Mouse (Mus musculus): ENCODE data around the gene Olfr18. TPM values are rescaled to one million over a fixed set of nuclear protein-coding genes. Genes with fewer than 3 reads are reported as not detected.
"Not testable (repeated sequence)": the region's sequence is repeated elsewhere in the genome, so short reads cannot be mapped to it uniquely, and the experiment has no call there.

Olfr18 gene
- 0.10 and 0.25 TPM in 2 replicates for polyA plus RNA-seq (2012; rRNA removed)

DNA sequence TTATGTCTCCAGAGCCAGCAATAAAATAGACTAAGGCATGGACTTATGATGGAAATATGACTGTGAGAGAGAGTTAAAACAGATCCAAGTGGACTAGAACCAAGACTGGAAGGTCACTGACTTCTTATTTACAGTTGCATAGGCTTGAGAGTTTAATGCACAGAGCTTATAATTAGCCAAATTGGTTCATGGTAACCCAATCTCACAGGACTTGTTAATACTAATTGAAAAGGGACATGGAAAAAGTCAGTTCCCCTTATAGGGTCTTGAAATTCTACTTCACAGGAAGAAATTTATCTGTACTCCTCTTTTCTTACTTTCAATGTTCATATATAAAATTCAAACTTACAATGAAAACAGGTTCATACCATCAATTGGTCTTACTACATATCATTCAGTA, at the start of gene Olfr18:
TSS of gene Olfr18 (minus strand) at position 101 of the 400 bp plus-strand sequence.
- TF ChIP-seq POLR2A (IDR thresholded peaks at IDR 0.05; ENCODE audit: borderline replicate concordance, extremely low read depth, insufficient read depth, insufficient read length, poor library complexity, severe bottlenecking) (no peak), CTCF (IDR thresholded peaks at IDR 0.05; ENCODE audit: borderline replicate concordance, extremely low read depth, insufficient read depth, insufficient read length) (no peak)
- no peak for DNase-seq (ENCODE audit: low read depth)

DNA sequence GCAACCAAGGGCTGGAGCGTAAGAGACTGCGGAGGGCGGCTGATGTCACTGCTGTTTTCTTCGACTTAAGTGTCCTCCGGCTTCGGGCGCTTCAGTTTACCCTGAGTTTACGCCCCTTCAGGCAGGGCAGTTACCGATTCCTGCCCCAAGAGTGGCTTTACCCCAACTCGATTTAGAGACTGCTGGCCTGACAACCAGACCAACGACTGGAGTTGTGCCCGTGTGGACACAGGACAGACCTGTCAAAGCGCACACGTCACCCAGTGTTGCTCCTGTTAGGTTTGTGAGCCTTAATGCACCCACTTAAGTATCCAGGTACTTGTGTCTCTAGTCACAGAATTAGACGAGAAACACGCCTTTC, 49.4 kb upstream of the Olfr18 start:
- no peak for TF ChIP-seq CTCF (IDR thresholded peaks at IDR 0.05; ENCODE audit: borderline replicate concordance, extremely low read depth, insufficient read depth, insufficient read length)
- no peak for TF ChIP-seq POLR2A (IDR thresholded peaks at IDR 0.05; ENCODE audit: borderline replicate concordance, extremely low read depth, insufficient read depth, insufficient read length, poor library complexity, severe bottlenecking)
- no peak for DNase-seq (ENCODE audit: low read depth)

DNA sequence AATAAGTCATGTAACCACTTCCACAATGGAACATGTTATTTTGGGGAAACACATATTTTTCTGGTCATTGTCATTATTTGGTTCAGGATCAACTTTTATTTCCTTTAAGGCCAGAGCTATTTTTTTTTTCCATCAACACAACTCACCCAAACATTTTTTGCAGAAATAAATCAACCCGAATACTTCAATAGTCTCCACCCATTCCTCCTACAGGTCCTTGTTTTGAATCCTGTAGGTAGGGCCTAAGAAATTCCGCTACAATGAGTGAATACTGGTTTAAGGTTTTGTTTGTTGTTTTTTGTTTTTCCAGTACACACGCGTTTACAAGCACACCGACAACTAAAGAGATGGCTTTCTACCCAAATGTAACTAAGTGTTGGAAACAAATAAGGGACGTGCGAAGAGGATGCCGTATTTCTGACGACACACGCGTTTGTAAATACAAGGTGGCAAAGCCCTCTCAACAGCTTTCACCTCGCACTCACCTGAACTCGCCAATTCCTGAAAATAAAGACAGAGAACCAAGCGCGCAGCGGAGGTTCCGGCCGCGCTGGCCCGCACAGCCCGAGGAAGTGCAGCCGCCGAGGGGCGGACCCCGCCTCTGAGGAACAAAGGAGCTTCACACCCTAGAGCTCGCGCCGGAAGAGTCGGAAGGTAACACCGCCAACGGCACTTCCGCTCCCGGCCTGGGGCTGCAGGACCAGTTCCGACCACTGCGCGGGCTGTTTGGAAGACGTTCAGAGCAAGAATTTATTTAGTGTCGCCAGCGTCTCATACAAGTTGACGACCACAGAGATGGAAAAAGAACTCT, 48.8 kb upstream of the Olfr18 start, which contains the start of gene Zfp560:
TSS of gene Zfp560 (minus strand) at position 646 of the 811 bp plus-strand sequence.
- peak; percentile 77 for TF ChIP-seq CTCF (IDR thresholded peaks at IDR 0.05; ENCODE audit: borderline replicate concordance, extremely low read depth, insufficient read depth, insufficient read length)
- peak; percentile 92 for TF ChIP-seq POLR2A (IDR thresholded peaks at IDR 0.05; ENCODE audit: borderline replicate concordance, extremely low read depth, insufficient read depth, insufficient read length, poor library complexity, severe bottlenecking)
- DNase-seq (ENCODE audit: low read depth), result peak; percentile 97

DNA sequence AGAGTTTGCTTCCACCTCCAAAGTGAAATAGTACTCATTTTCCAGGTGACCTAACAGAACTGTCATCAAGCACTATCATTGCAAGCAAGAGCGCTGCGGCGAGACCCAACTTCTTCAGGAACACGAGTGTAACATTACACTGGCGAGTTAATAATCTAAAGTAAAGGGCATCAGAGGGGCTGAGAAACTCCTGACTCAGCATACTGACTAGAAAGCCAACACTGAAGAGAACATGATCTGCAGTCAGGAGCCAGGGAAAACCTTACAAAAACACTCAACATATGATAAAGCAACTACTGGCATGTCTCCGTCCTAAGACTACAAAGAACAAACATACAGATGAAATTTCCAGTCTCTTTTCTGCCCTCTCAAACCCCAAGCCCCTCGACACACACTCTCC, 47.8 kb upstream of the Olfr18 start:
- TF ChIP-seq POLR2A (IDR thresholded peaks at IDR 0.05; ENCODE audit: borderline replicate concordance, extremely low read depth, insufficient read depth, insufficient read length, poor library complexity, severe bottlenecking) (no peak), CTCF (IDR thresholded peaks at IDR 0.05; ENCODE audit: borderline replicate concordance, extremely low read depth, insufficient read depth, insufficient read length) (no peak)
- DNase-seq (ENCODE audit: low read depth), result peak; percentile 0

DNA sequence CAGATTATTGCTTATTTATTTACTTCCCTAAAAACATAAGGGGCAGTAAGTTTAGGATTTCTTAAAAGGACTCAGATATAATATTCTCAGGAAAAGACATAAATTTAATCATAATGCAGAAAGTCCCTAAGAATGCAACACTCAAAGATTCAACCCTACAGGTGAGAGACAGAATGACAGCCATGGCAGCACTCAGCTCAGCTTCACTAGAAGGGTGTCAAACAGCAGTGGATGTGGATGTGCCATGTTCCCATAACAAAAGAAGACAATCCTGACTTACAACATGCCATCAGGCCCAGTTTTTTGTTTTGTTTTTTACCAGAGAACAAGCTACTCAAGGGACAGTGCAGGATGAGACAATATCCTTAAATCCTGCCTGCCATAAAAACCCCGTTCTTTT, 38.8 kb upstream of the Olfr18 start:
- no peak for DNase-seq (ENCODE audit: low read depth)
- TF ChIP-seq CTCF (IDR thresholded peaks at IDR 0.05; ENCODE audit: borderline replicate concordance, extremely low read depth, insufficient read depth, insufficient read length), result no peak
- TF ChIP-seq POLR2A (IDR thresholded peaks at IDR 0.05; ENCODE audit: borderline replicate concordance, extremely low read depth, insufficient read depth, insufficient read length, poor library complexity, severe bottlenecking), result no peak

DNA sequence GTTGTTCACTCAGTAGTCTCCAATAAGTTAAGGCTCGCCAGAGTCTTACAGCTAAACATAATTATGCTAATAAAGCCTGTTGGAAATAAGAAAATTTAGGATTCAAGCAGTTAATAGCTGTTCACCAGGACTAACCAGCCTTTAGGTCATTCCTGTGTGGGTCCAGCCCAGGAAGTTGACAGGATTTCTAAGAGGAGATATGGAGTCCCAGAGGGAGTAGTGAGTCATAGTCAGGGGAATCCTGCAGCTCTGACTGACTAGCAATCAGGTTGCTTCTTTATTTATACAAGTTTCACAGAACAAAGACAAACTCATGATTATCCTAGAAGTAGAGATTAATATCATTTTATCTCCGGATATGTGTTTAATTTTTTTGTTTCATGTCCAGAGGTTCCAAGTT, 31.4 kb upstream of the Olfr18 start:
- TF ChIP-seq POLR2A (IDR thresholded peaks at IDR 0.05; ENCODE audit: borderline replicate concordance, extremely low read depth, insufficient read depth, insufficient read length, poor library complexity, severe bottlenecking) (no peak), CTCF (IDR thresholded peaks at IDR 0.05; ENCODE audit: borderline replicate concordance, extremely low read depth, insufficient read depth, insufficient read length) (no peak)
- no peak for DNase-seq (ENCODE audit: low read depth)

DNA sequence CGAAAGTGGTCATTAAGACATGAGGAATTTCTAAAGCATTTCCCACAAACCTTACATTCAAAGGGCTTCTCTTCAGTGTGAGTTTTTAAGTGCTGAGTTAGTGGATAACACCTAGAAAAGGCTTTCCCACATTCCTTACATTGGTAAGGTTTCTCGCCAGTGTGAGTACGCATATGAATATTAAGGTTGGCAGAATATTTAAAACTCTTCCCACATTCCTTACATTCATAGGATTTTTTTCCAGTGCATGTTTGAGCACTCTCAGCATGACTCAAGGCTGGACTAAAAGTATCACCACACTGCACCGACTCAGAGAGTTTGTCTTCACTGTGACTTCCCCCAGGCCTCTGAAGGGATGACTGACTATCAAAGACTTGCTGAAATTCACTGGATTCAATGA, 12.6 kb upstream of the Olfr18 start:
- no peak for DNase-seq (ENCODE audit: low read depth)
- TF ChIP-seq CTCF (IDR thresholded peaks at IDR 0.05; ENCODE audit: borderline replicate concordance, extremely low read depth, insufficient read depth, insufficient read length) (no peak), POLR2A (IDR thresholded peaks at IDR 0.05; ENCODE audit: borderline replicate concordance, extremely low read depth, insufficient read depth, insufficient read length, poor library complexity, severe bottlenecking) (no peak)

DNA sequence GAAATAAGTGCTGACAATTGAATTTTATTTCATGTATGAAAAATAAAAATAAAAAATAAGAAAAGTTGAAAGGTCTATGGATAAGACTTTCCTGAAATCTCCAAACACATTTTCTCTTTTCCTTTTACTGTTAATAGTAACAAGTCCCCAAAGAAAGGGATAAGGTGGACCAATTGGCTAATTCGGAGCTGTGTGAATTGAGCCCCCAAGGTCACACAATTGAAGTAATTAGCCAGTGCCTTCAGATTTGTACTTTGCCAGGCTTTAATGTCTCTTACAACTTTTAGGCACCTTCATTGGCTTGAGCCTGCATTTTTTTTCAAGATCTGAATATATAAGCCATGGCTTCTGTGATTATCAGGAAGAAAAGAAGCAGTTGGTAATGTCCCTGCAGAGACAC, 37.7 kb downstream of the Olfr18 start, which contains the start of gene Olfr873:
TSS of gene Olfr873 (plus strand) at position 301 of the 400 bp plus-strand sequence.
- no peak for DNase-seq (ENCODE audit: low read depth)
- TF ChIP-seq CTCF (IDR thresholded peaks at IDR 0.05; ENCODE audit: borderline replicate concordance, extremely low read depth, insufficient read depth, insufficient read length) (no peak), POLR2A (IDR thresholded peaks at IDR 0.05; ENCODE audit: borderline replicate concordance, extremely low read depth, insufficient read depth, insufficient read length, poor library complexity, severe bottlenecking) (no peak)

DNA sequence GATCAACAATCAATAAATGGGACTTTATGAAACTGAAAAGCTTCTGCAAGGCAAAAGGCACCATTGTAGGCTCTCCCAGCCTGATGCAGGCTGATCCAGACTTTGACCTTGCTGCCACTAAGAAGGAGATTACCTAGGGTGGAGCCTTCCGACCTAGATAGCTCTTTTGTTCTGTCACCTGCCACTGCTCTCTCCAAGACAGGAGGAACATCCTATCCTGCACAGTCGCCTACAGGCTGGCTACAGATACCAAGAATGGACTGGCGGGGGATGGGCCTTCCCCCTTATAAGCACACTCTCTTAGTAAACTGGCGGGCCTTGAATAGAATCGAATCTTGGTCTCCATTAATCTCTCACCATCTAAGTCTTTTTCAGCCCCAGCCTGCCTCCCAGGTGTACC, 40.3 kb downstream of the Olfr18 start:
- not testable (repeated sequence) for DNase-seq (ENCODE audit: low read depth)

DNA sequence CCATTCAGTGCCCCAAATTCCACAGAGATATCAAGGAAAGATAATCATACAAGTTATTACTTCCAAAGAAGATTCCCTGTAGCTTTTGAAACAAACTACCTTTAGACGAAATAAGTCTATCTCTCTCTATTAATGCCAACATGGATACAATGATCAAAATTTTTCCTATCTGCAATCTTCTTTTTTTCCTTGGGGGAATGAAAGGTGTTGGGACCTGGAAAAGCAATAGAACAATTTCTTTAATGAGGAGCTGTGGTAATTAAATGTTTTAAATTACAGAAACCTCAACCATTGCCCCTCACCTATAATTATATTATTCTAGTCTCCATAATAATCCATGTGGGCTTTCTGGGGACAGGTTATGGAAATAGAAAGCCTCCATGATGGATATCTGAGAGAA, 53.8 kb downstream of the Olfr18 start, which contains the start of gene Olfr39:
TSS of gene Olfr39 (plus strand) at position 301 of the 400 bp plus-strand sequence.
- DNase-seq (ENCODE audit: low read depth), result no peak
- TF ChIP-seq CTCF (IDR thresholded peaks at IDR 0.05; ENCODE audit: borderline replicate concordance, extremely low read depth, insufficient read depth, insufficient read length) (no peak), POLR2A (IDR thresholded peaks at IDR 0.05; ENCODE audit: borderline replicate concordance, extremely low read depth, insufficient read depth, insufficient read length, poor library complexity, severe bottlenecking) (no peak)

Other genes starting within 250 kb of the Olfr18 start
- gene Olfr868, start 237.5 kb downstream of the Olfr18 start, polyA plus RNA-seq (2012; rRNA removed), result not detected in 2 replicates
- not detected in 2 replicates for gene Olfr869, start 207.1 kb downstream of the Olfr18 start, polyA plus RNA-seq (2012; rRNA removed)
- gene Olfr870, start 162.0 kb downstream of the Olfr18 start, polyA plus RNA-seq (2012; rRNA removed), result not detected in 2 replicates
- gene Olfr871, start 123.9 kb downstream of the Olfr18 start, polyA plus RNA-seq (2012; rRNA removed), result not detected in 2 replicates
- not detected in 2 replicates for gene Olfr872, start 99.0 kb downstream of the Olfr18 start, polyA plus RNA-seq (2012; rRNA removed)
- not detected in 2 replicates for gene Olfr39, start 53.7 kb downstream of the Olfr18 start, polyA plus RNA-seq (2012; rRNA removed)
- gene Olfr873, start 37.6 kb downstream of the Olfr18 start, polyA plus RNA-seq (2012; rRNA removed), result not detected in 2 replicates
- gene Zfp560, start 49.1 kb upstream of the Olfr18 start, polyA plus RNA-seq (2012; rRNA removed), result 21.5 and 28.2 TPM in 2 replicates
- gene Zfp26, start 124.1 kb upstream of the Olfr18 start, polyA plus RNA-seq (2012; rRNA removed), result 16.3 and 17.9 TPM in 2 replicates
- gene Zfp426, start 156.7 kb upstream of the Olfr18 start, polyA plus RNA-seq (2012; rRNA removed), result 25.3 and 29.1 TPM in 2 replicates
- 50.5 and 56.4 TPM in 2 replicates for gene Zfp266, start 185.3 kb upstream of the Olfr18 start, polyA plus RNA-seq (2012; rRNA removed)
- 22.5 and 26.5 TPM in 2 replicates for gene Zfp846, start 245.2 kb upstream of the Olfr18 start, polyA plus RNA-seq (2012; rRNA removed)

Measured in brain, embryonic 14.5 days (tissue).